Mouse (Mus musculus) MEL (cell line): ENCODE measurements around the gene Ets1.

Experiments used
- CTCF ChIP-seq, 3 experiments: IDR thresholded peaks in 2 of 3; conservative IDR thresholded peaks in 1 of 3; 2 replicates each; pipeline ENCODE4 v1.5.1; 2011 to 2012; ENCODE audit warnings: low read length in 3 of 3, low read depth in 2 of 3, mild to moderate bottlenecking in 2 of 3, improper control_type of control experiment in 1 of 3, inconsistent platforms in 1 of 3, mixed read lengths in 1 of 3, moderate library complexity in 1 of 3; ENCODE audit not compliant: control insufficient read depth in 1 of 3, insufficient read depth in 1 of 3, poor library complexity in 1 of 3, severe bottlenecking in 1 of 3
- HCFC1 ChIP-seq: IDR thresholded peaks from 2 replicates; pipeline ENCODE4 v1.6.1; 2012; ENCODE audit warnings: low read depth, mild to moderate bottlenecking, inconsistent platforms, low read length, improper control_type of control experiment, moderate library complexity
- MAFK ChIP-seq: IDR thresholded peaks from 2 replicates; pipeline ENCODE4 v1.6.1; 2011; ENCODE audit warnings: low read depth, mild to moderate bottlenecking, low read length, improper control_type of control experiment, borderline replicate concordance
- POLR2A ChIP-seq, 2 experiments: IDR thresholded peaks; 2 replicates each; pipeline ENCODE4 v1.6.1; 2011 to 2012; ENCODE audit warnings: low read length in 2 of 2, mild to moderate bottlenecking in 2 of 2, control low read depth in 1 of 2, improper control_type of control experiment in 1 of 2, low read depth in 1 of 2, moderate library complexity in 1 of 2; ENCODE audit not compliant: control insufficient read depth in 1 of 2, insufficient read depth in 1 of 2, poor library complexity in 1 of 2

GRCm38 (mm10) chr9:32644981-32645380 lies 9.0 kb downstream of the Ets1 start:
- TF ChIP-seq POLR2A (IDR thresholded peaks at IDR 0.05; ENCODE audit: control insufficient read depth in 1 of 2, insufficient read depth in 1 of 2, low read depth in 1 of 2, low read length in 2 of 2, poor library complexity in 1 of 2) (no peak), HCFC1 (no peak), MAFK (no peak), CTCF (IDR thresholded peaks at IDR 0.05 in 2 of 3, conservative IDR thresholded peaks at IDR 0.05 in 1 of 3; ENCODE audit: control insufficient read depth in 1 of 3, insufficient read depth in 1 of 3, low read depth in 2 of 3, low read length in 3 of 3, poor library complexity in 1 of 3, severe bottlenecking in 1 of 3) (no peak)
